Mouse (Mus musculus) gastrocnemius, postnatal 36 days (tissue): Measurements from ENCODE around the gene Map4k2. TPM values are rescaled to one million over a fixed set of nuclear protein-coding genes. Genes with fewer than 3 reads are reported as not detected.
"Not testable (repeated sequence)": the region's sequence is repeated elsewhere in the genome, so short reads cannot be mapped to it uniquely, and the experiment has no call there.

Experiments
- DNase-seq, 2 experiments: peaks; one replicate each; pipeline ENCODE4 v3.0.0; 2022
- intact Hi-C: fragments of 180-260 bp; cut with DNase I; formaldehyde crosslinking; loops from one replicate; pipeline ENCODE4 v1.15.1; 2025
- total RNA-seq, 2 experiments: library from RNA; stranded (reverse); gene quantifications; 2 replicates each; pipeline ENCODE4 v1.2.3; 2021

Gene Map4k2
- total RNA-seq, 2 experiments from 2014 or later = 10.4 to 12.6 TPM

DNA sequence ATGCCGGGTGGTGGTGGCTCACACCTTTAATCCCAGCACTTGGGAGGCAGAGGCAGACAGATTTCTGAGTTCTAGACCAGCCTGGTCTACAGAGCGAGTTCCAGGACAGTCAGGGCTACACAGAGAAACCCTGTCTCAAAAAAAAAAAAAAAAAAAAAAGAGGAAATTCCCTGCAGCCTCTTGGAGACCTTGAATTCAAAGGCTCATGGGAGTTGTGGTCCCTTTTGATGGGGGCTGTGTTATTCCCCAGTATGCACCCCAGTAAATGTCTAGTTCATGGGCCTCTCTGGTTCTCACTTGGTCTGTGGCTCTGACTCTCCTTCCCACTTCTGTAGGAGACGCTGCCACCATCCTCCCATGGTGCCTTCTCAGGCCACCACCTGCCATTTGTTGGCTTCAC is 29.2 kb upstream of the Map4k2 start:
- intact Hi-C loops = not testable (repeated sequence)

GRCm38 (mm10) chr19:6313796-6314195 is 27.1 kb upstream of the Map4k2 start:
- no peak for DNase-seq
- intact Hi-C loops = no loop called here

More for the DNA sequence above, 29.2 kb upstream of the Map4k2 start:
- not testable (repeated sequence) for DNase-seq

- intact Hi-C loops = no loop called here
- no peak for DNase-seq
These were observed 26.4 kb upstream of the Map4k2 start for GRCm38 (mm10) chr19:6314513-6314912.

GRCm38 (mm10) chr19:6315573-6315972 is 25.4 kb upstream of the Map4k2 start:
- no peak for DNase-seq
- intact Hi-C loops = no loop called here

GRCm38 (mm10) chr19:6318145-6318544 is 22.8 kb upstream of the Map4k2 start:
- intact Hi-C loops = no loop called here
- no peak for DNase-seq

DNA sequence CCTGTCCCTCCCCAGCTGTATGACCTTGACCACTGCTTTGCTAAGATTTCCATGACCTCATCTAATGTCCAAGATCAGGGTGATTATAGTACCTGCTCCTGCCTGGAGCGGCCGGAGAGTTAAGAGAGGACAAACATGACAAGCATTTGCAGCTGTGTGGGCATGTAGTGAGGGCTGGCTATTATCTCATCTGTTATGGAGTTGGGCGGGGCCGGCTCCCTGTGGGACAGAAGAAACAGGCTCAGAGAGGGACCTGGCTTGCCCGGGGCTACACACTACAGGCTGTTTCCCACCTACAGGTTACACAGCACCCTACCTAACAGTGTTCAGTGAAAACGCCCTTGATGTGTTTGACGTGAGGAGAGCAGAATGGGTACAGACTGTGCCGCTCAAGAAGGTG is 19.6 kb upstream of the Map4k2 start:
- no peak for DNase-seq
- intact Hi-C loops = no loop called here

- intact Hi-C loops = no loop called here
- DNase-seq = peak in 1 of 2 experiments; percentile 29
These were observed 18.9 kb upstream of the Map4k2 start for GRCm38 (mm10) chr19:6321786-6322621.

GRCm38 (mm10) chr19:6324751-6325150 is 16.2 kb upstream of the Map4k2 start:
- no peak for DNase-seq
- intact Hi-C loops = no loop called here

- intact Hi-C loops = loop anchor here (2.0 kb wide), 1 partner anchor 66 kb away; no protein-coding TSS in a partner anchor
- no peak for DNase-seq
These were observed 9.8 kb upstream of the Map4k2 start for GRCm38 (mm10) chr19:6331178-6331577.

DNA sequence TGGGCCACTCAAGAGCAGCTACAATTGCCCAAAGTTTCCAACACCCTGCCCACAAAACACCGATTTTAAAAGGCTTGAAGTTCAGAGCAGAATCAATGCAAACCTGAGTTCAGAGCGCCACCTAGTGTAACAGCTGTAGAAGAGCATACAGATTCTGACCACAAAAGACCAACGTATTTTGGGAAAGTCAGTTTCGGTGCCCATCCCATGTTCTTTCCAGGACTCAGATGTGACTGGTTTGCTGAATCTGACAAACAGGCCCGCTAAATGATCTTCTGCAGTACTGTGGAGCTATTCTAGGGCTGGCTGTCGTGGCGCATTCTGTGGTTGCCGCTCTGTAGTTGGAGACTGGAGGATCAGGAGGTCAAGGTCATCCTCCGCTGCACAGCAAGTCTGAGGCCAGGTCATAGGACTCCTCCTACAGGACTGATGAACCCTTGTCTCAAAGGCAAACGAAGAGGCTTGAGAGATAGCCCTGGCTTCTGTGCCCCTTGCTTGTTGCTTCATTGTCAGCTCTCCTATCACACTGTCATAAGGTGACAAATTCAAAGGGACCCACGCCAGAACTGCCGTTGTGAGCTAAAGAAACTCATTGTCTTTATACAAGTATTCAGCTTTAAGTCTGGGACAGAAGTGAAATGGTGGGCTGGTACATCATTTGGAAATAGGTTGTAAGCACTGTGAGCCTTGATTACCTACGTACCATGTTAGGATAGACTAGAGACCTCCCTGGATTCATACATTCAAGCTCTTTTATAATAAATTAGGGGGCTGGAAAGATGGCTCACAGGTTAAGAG is 9.0 kb upstream of the Map4k2 start:
- intact Hi-C loops = loop anchor here (2.0 kb wide), 1 partner anchor 67 kb away; no protein-coding TSS in a partner anchor
- peak in 1 of 2 experiments; percentile 50 for DNase-seq

- intact Hi-C loops = no loop called here
- no peak for DNase-seq
These were observed 7.0 kb upstream of the Map4k2 start for GRCm38 (mm10) chr19:6333761-6334595.

DNA sequence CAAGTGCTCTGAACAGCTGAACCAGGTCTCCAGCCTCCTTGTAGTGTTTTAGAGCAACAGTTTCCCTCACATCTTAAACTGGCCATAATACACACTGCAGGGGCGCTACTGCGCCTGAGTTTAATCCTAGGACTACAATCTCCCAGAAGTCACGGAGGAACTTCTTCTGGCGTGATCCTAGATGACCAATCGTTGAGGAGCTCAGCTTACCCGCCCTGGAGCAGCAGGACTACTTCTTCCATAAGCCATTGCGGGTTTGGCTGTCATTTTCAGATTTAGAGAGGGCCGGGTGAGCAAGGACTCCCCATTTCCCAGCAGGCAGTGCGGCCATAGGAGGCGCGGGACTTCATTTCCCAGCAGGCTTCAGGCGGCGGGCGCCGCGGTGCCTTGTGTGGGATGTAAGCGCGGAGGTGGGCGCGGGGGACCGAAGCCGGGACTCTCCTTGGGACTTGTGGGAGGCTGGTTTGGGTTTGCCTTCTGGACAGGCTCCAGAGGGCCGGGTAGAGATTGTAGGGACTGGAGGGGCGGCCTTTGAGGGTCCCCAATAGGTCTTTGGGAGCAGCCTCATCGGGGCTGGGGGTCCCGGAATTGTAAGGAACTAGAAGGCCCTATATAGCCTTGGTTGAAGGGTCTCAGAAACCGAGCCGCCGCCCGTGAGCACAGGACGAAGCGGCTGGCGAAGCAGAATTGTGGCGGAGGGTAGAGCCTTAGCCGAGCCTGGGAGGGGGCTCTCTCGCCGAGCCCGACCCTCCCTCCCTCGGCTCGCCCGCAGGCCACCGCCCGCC is 6.1 kb upstream of the Map4k2 start, which contains the start of gene Men1:
TSS of gene Men1 (plus strand) at position 307 of the 785 bp plus-strand sequence.
- intact Hi-C loops = no loop called here
- DNase-seq = peak; percentile 84 to 91

DNA sequence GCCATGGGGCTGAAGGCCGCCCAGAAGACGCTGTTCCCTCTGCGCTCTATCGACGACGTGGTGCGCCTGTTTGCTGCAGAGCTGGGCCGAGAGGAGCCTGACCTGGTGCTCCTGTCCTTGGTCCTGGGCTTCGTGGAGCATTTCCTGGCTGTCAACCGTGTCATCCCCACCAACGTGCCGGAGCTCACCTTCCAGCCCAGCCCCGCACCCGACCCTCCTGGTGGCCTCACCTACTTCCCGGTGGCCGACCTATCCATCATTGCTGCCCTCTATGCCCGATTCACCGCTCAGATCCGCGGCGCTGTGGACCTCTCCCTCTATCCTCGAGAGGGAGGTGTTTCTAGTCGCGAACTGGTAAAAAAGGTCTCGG is 5.5 kb upstream of the Map4k2 start:
- intact Hi-C loops = no loop called here

DNA sequence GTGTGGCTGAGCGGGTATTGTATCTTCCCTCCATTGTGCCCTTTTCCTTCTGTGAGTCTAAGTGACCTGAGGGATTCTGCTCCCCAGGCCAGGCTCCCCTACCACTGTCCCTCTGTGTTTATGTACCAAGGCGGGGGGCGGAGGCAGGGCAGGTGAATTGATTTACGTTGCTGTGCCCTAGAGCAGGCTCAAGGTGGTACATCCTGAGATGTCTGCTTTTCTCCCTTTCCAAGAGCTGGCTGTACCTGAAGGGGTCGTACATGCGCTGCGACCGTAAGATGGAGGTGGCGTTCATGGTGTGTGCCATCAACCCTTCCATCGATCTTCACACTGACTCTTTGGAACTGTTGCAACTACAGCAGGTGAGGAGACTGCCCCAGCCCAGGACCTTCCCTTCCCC is 4.0 kb upstream of the Map4k2 start:
- intact Hi-C loops = no loop called here
- DNase-seq = no peak

More for the DNA sequence above, 5.5 kb upstream of the Map4k2 start:
- DNase-seq = peak in 1 of 2 experiments; percentile 31

DNA sequence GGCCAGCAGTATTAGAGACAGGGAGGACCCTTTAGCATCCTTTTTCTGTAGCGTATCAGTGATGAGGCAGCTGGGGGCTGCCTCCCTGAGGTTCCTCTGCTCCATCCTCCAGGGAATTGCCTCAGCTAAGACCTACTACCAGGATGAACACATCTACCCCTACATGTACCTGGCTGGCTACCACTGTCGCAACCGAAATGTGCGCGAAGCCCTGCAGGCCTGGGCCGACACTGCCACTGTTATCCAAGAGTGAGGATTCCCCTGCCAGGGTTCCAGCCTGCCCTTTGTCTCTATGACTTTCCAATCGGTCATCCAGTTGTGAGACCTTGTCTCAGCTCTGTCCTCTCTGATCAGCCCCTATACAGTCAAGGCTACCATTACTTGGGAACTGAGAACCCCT is 2.8 kb upstream of the Map4k2 start:
- no peak for DNase-seq
- intact Hi-C loops = no loop called here

- DNase-seq = no peak
- intact Hi-C loops = no loop called here
These were observed 2.2 kb upstream of the Map4k2 start for GRCm38 (mm10) chr19:6338716-6339115.

DNA sequence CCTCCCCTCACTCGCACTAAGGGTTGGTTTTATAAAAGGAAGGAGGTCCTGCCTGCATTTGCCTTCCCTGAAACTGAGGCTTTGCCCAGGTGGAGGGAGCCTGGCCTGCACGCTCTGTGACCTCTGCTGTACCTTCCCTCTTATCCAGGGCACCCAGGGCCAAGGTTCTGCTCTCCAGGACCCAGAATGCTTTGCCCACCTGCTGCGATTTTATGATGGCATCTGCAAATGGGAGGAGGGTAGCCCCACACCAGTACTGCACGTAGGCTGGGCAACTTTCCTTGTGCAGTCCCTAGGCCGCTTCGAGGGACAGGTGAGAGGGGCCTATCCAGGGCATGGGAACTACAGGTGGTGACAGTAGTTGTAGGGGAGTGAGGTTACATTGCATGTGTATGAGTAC is 1.7 kb upstream of the Map4k2 start:
- intact Hi-C loops = no loop called here
- no peak for DNase-seq

DNA sequence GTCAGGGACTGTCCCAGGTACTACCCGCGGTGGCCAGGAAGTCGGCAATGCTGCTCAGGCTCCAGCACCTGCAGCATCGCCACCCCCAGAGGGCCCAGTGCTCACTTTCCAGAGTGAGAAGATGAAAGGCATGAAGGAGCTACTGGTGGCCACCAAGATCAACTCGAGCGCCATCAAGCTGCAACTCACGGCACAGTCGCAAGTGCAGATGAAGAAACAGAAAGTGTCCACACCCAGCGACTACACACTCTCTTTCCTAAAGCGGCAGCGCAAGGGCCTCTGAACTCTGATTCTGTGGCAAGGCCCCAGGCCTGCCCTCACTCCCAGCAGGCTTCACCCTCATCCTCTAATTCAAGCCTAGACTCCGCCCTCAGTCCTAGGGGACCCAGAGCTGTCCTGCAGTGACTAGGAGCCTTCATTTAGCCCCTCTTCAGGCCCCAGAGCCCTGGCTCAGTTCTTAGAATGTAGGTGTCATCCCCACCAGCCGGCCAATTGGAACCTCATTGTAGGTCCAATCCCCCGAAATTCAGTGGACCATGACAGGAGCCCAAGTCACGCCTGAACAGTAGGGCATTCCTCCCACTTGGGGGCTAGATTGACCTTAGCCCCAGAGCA is 938 bp upstream of the Map4k2 start:
- intact Hi-C loops = no loop called here
- DNase-seq = peak in 1 of 2 experiments; percentile 35

GRCm38 (mm10) chr19:6341453-6342077 is 630 bp downstream of the Map4k2 start:
- no peak for DNase-seq
- intact Hi-C loops = no loop called here
